Mouse (Mus musculus) embryonic facial prominence, embryonic 12.5 days (tissue): ENCODE data around the gene Gm11992. TPM values are rescaled to one million over a fixed set of nuclear protein-coding genes. Genes with fewer than 3 reads are reported as not detected.
A peak's percentile ranks its signal among the peaks of the same experiment; 100 is the strongest.

Experiments
- ATAC-seq: fragments of 200-750 bp; cut with Nextera tagmentation; 2 replicates; pipeline ENCODE4 v1.8.0; 2017; ENCODE audit not compliant: insufficient number of reproducible peaks, insufficient read depth, low FRiP score, low TSS enrichment
- H3K27ac ChIP-seq: fragments of 300-500 bp; sonication (generic); 2 replicates; pipeline ENCODE4 v1.5.1; 2016; ENCODE audit warnings: mild to moderate bottlenecking
- H3K27me3 ChIP-seq: fragments of 300-500 bp; sonication (generic); 2 replicates; pipeline ENCODE4 v1.6.1; 2016; ENCODE audit warnings: mild to moderate bottlenecking, moderate library complexity
- H3K36me3 ChIP-seq: fragments of 300-500 bp; sonication (generic); 2 replicates; pipeline ENCODE4 v1.6.1; 2016; ENCODE audit warnings: mild to moderate bottlenecking
- H3K4me1 ChIP-seq: fragments of 300-500 bp; sonication (generic); 2 replicates; pipeline ENCODE4 v1.6.1; 2016
- H3K4me2 ChIP-seq: fragments of 300-500 bp; sonication (generic); replicated peaks from 2 replicates; pipeline ENCODE4 v1.6.1; 2016; ENCODE audit warnings: mild to moderate bottlenecking, moderate library complexity
- H3K4me3 ChIP-seq: fragments of 300-500 bp; sonication (generic); 2 replicates; pipeline ENCODE4 v1.5.1; 2016; ENCODE audit warnings: mild to moderate bottlenecking
- H3K9ac ChIP-seq: fragments of 300-500 bp; sonication (generic); 2 replicates; pipeline ENCODE4 v1.6.1; 2016; ENCODE audit warnings: mild to moderate bottlenecking, moderate library complexity
- H3K9me3 ChIP-seq: fragments of 300-500 bp; sonication (generic); 2 replicates; pipeline ENCODE4 v1.6.1; 2016; ENCODE audit warnings: mild to moderate bottlenecking, moderate library complexity
- WGBS: fragments of 180-500 bp; shearing (Covaris S2); methylation state at CpG from one replicate; pipeline ENCODE4 v1.1.7; 2016; 5-methylcytosine and 5-hydroxymethylcytosine counted together
- polyA plus RNA-seq: library from polyadenylated mRNA; unstranded; fragments of >200 nt; fragmentation: Nextera tagmentation; extraction: Ambion mirVana; gene quantifications from 2 replicates; pipeline ENCODE4 v1.2.1, GENCODE M21; 2016

Gene Gm11992
- 0.33 and 0.65 TPM in 2 replicates for polyA plus RNA-seq

DNA sequence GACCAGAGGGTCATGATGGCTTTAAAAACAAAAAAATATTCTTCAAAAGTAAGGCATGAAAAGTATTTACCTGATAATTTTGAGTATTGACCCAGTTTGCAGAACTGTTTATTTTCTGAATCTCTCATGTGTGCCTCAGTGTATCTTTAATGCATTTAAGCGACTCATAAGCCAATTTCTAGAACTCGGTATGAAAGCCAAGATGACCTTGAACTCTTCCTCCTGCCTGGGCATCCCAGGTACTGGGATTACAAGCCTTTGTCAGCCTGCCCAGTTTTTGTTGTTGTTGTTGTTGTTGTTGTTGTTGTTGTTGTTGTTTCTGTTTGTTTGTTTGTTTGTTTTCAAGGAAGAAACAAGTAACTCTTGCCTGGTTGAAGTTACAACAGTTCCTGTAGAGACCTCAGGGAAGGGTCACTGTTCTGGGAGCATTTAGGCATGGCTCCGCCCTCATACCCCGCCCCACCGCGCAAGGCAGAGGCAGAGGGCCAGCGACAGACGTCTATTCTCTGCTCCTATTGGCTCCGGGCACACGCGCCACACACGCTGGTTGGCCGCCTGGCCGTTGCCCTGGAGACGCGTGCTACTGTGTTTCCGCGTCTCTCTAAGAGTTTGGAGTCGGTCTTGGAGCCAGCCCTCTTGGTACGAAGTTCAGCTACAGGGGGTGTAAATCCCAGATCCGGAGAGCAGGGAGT is at the start of gene Gm11992:
Gene Gm11992, plus strand, starts transcription at position 584 of the 692 bp plus-strand sequence.
- H3K27me3 ChIP-seq = peaks cover 27% of the 10 kb centered on the region
- H3K4me3 ChIP-seq = peak within 1 kb of the TSS; percentile 49
- peak; percentile 100 for ATAC-seq
- peaks cover 4% of the 10 kb centered on the region; the same call in 1 of the 2 replicates for H3K4me1 ChIP-seq
- peak within 1 kb of the TSS; percentile 96 for H3K4me2 ChIP-seq
- 6% methylated on average over 21 of the region's 21 CpGs for WGBS
- no peaks in the 10 kb centered on the region for H3K36me3 ChIP-seq
- H3K9me3 ChIP-seq = no peaks in the 10 kb centered on the region
- no peak within 1 kb of the TSS for H3K27ac ChIP-seq
- H3K9ac ChIP-seq = peak within 1 kb of the TSS; percentile 20; the same call in 1 of the 2 replicates

GRCm38 (mm10) chr11:9008761-9009160 is 39.6 kb upstream of the Gm11992 start:
- no peaks in the 10 kb centered on the region for H3K9me3 ChIP-seq
- no peak for ATAC-seq
- peaks cover 29% of the 10 kb centered on the region for H3K36me3 ChIP-seq
- H3K9ac ChIP-seq = no peak overlapping the region
- peaks cover 10% of the 10 kb centered on the region for H3K4me1 ChIP-seq
- H3K4me2 ChIP-seq = no peak overlapping the region
- H3K27me3 ChIP-seq = no peaks in the 10 kb centered on the region
- H3K4me3 ChIP-seq = no peak overlapping the region
- no peak overlapping the region for H3K27ac ChIP-seq
- 96% methylated on average over 5 of the region's 5 CpGs for WGBS

DNA sequence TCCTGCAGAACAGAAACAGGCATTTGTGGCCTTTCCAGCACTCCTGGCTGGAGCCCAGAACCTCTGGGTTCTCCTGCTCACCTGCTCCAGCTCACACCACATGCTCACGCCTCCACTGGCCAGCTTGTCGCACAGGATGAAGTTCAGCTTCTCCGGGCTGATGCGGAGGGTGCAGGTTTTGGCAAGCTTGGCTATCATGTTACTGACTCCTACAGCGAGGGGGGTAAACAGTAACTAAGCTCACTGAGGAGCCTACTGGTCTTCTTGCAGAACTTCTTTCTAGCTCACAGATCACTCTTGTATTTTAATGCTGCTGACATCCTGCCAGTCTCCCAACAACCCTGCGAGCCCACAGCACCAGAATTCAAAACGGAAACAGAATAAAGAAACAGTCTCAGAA is 38.0 kb upstream of the Gm11992 start:
- H3K4me3 ChIP-seq = peak overlapping the region; percentile 75
- H3K9ac ChIP-seq = peak overlapping the region; percentile 82
- peak overlapping the region; percentile 97 for H3K27ac ChIP-seq
- no peaks in the 10 kb centered on the region for H3K9me3 ChIP-seq
- WGBS = under 1% methylated on average over 7 of the region's 7 CpGs
- peaks cover 10% of the 10 kb centered on the region for H3K4me1 ChIP-seq
- no peaks in the 10 kb centered on the region for H3K27me3 ChIP-seq
- peak overlapping the region; percentile 84 for H3K4me2 ChIP-seq
- peak; percentile 87; the same call in 1 of the 2 replicates for ATAC-seq
- peaks cover 13% of the 10 kb centered on the region for H3K36me3 ChIP-seq

DNA sequence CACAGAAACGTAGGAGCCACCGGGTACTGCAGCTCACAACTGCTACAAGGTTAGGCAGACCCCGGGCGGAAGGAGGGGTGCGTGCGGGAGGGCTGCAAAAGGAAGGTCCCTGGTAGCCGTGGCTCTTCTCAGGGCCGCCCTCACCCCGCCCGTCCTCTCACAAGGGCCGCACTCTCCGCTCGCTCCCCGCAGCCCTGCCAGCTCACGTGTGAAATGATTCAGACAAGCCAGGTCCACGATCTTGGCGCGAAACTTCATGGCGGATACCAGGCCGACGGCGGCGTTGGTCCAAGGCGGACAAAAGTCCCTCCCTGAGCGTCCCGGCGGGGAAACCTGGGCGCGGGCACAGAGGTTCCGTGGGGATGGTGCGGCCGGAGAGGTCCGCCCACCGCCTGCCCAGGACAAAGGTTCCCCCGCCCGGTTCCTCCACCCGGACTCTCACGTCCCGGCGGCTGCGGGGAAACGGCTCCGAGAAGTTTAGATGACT is 37.5 kb upstream of the Gm11992 start, which contains the start of gene Hus1:
Gene Hus1, minus strand, starts transcription at position 339 of the 487 bp plus-strand sequence.
- Histone ChIP-seq H3K4me3 (peak within 1 kb of the TSS; percentile 75), H3K36me3 (peaks cover 10% of the 10 kb centered on the region; the same call in 1 of the 2 replicates), H3K9ac (peak within 1 kb of the TSS; percentile 82), H3K4me2 (peak within 1 kb of the TSS; percentile 84), H3K27me3 (no peaks in the 10 kb centered on the region), H3K27ac (peak within 1 kb of the TSS; percentile 97), H3K9me3 (no peaks in the 10 kb centered on the region), H3K4me1 (peaks cover 10% of the 10 kb centered on the region)
- ATAC-seq = peak; percentile 93
- WGBS = under 1% methylated on average over 42 of the region's 43 CpGs

DNA sequence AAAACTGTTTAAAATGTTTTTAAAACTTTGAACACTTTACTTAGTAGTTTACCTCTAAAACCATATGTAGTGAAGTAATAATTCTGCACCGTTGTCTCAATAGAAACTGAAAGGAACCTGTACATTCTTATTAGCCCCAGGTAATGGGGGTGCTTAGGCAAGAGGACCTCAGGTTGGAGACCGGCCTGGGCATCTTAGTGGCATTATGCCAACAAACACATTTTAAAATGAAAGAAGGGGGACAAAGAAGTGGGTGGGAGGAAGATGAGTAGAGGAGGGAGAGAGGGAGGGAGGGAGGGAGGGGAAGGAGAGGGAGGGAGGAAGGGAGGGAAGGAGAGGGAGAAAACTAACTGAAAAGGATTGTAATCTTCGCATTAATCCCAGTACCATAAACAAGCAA is 37.0 kb upstream of the Gm11992 start:
- peaks cover 10% of the 10 kb centered on the region for H3K4me1 ChIP-seq
- peak overlapping the region; percentile 75 for H3K4me3 ChIP-seq
- peaks cover 7% of the 10 kb centered on the region; the same call in 1 of the 2 replicates for H3K36me3 ChIP-seq
- peak overlapping the region; percentile 97 for H3K27ac ChIP-seq
- 2% methylated on average over 3 of the region's 3 CpGs for WGBS
- peak overlapping the region; percentile 82 for H3K9ac ChIP-seq
- no peaks in the 10 kb centered on the region for H3K27me3 ChIP-seq
- no peak for ATAC-seq
- H3K4me2 ChIP-seq = peak overlapping the region; percentile 84
- H3K9me3 ChIP-seq = no peaks in the 10 kb centered on the region

GRCm38 (mm10) chr11:9014740-9015139 is 33.7 kb upstream of the Gm11992 start:
- no peak for ATAC-seq
- no peak overlapping the region for H3K4me3 ChIP-seq
- peaks cover 5% of the 10 kb centered on the region for H3K4me1 ChIP-seq
- no peaks in the 10 kb centered on the region for H3K36me3 ChIP-seq
- H3K27ac ChIP-seq = no peak overlapping the region
- WGBS = 93% methylated on average over 3 of the region's 3 CpGs
- no peak overlapping the region for H3K4me2 ChIP-seq
- H3K9ac ChIP-seq = no peak overlapping the region
- no peaks in the 10 kb centered on the region for H3K27me3 ChIP-seq
- H3K9me3 ChIP-seq = no peaks in the 10 kb centered on the region

- no peak overlapping the region for H3K9ac ChIP-seq
- no peak overlapping the region for H3K4me3 ChIP-seq
- no peak overlapping the region for H3K4me2 ChIP-seq
- 66% methylated on average over 6 of the region's 6 CpGs for WGBS
- no peak overlapping the region for H3K27ac ChIP-seq
- H3K27me3 ChIP-seq = no peaks in the 10 kb centered on the region
- no peaks in the 10 kb centered on the region for H3K36me3 ChIP-seq
- no peaks in the 10 kb centered on the region for H3K9me3 ChIP-seq
- no peaks in the 10 kb centered on the region for H3K4me1 ChIP-seq
- no peak for ATAC-seq
Measured at GRCm38 (mm10) chr11:9018491-9019267, 29.7 kb upstream of the Gm11992 start.

DNA sequence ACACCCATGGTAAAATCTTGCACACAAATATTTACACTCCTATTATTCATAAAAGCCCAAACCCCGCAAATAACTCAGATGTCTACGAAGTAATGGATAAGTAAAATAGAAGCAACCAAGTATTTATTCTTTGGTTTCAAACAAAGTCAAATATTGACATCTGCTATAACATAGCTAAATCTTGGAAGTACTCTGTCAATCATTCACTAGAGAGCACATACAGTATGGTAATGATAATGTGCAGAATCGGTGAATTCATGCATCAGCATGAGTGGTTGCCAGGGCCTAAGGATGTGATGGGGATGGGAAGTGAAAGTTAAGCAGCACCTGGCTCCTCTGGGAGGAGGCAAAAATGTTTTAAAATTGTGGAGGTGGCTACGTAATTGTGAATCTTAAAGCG is 28.2 kb upstream of the Gm11992 start:
- no peak overlapping the region for H3K4me2 ChIP-seq
- no peak overlapping the region for H3K9ac ChIP-seq
- H3K4me1 ChIP-seq = no peaks in the 10 kb centered on the region
- H3K27me3 ChIP-seq = no peaks in the 10 kb centered on the region
- H3K9me3 ChIP-seq = no peaks in the 10 kb centered on the region
- WGBS = 90% methylated on average over 5 of the region's 5 CpGs
- H3K4me3 ChIP-seq = no peak overlapping the region
- no peak for ATAC-seq
- no peaks in the 10 kb centered on the region for H3K36me3 ChIP-seq
- no peak overlapping the region for H3K27ac ChIP-seq

DNA sequence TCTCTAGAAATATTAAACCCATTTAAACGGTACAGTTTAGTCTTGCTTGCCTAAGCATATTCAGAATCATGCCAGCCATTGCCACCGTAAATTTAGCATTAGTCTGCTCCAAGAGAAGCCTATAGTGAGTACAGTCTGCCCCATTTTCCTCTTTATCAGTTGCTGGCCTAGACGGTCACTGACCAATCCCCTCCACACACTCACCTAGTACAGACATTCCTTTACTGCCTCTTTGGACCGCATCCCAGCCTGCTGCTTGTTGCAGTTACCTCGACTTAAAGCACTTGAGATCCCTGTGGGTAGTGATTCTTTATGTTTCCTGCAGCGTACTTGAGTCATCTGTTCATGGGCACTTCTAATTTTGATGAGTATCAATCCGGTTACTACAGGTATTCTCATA is 23.6 kb upstream of the Gm11992 start:
- no peaks in the 10 kb centered on the region for H3K36me3 ChIP-seq
- ATAC-seq = no peak
- H3K9me3 ChIP-seq = no peaks in the 10 kb centered on the region
- H3K27me3 ChIP-seq = no peaks in the 10 kb centered on the region
- H3K4me1 ChIP-seq = no peaks in the 10 kb centered on the region
- H3K4me3 ChIP-seq = no peak overlapping the region
- H3K27ac ChIP-seq = no peak overlapping the region
- H3K9ac ChIP-seq = no peak overlapping the region
- no peak overlapping the region for H3K4me2 ChIP-seq
- WGBS = 81% methylated on average over 7 of the region's 7 CpGs

GRCm38 (mm10) chr11:9025211-9025610 is 23.2 kb upstream of the Gm11992 start:
- Histone ChIP-seq H3K4me3 (no peak overlapping the region), H3K9ac (no peak overlapping the region), H3K9me3 (no peaks in the 10 kb centered on the region), H3K27me3 (no peaks in the 10 kb centered on the region), H3K4me2 (no peak overlapping the region), H3K4me1 (no peaks in the 10 kb centered on the region), H3K27ac (no peak overlapping the region), H3K36me3 (no peaks in the 10 kb centered on the region)
- ATAC-seq = no peak
- 81% methylated on average over 3 of the region's 3 CpGs for WGBS

DNA sequence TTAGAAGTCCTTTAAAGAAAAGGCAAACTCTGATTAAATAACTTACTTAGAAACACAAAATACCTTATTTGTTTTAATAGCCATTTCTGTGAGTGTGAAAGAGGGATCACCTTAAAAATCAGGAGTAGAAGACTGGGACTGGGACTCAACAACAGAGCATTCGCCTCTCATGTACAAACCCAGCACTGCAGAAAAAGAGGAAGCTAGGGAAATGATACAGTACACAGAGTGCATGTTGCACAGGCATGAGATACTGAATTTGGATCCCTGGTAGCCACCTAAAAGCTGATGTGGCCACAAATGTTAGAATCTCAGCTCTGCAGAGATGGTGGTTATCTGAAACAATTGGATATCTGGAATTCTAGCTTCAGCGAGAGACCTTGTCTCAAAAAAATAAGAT is 16.9 kb upstream of the Gm11992 start:
- H3K27ac ChIP-seq = no peak overlapping the region
- no peaks in the 10 kb centered on the region for H3K36me3 ChIP-seq
- no peak for ATAC-seq
- H3K9me3 ChIP-seq = no peaks in the 10 kb centered on the region
- H3K4me1 ChIP-seq = no peaks in the 10 kb centered on the region
- no peak overlapping the region for H3K4me3 ChIP-seq
- no peak overlapping the region for H3K4me2 ChIP-seq
- H3K27me3 ChIP-seq = no peaks in the 10 kb centered on the region
- no peak overlapping the region for H3K9ac ChIP-seq
- WGBS = 84% methylated on average over 2 of the region's 2 CpGs
